Comparison of ENCODE assay signal across 21 mouse cellular contexts in the genomic region with DNA sequence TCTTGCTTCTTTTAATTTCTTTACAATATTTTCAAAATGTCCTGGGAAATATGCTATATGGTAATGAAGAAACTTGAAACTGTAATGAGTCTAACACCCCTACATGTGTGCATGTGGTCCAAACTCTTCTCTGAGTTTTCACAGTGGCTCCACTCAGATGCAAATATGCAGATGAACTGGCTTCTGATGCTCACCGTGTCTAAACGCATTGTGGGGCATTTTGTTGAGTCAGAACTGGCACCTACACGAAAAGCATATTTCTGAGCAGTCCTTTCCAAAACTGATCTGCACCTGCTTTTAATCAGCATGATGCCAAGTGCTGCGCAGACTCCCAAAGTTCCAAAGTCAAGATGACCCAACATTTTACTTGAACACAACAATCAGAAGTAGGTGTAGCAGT. TPM values are rescaled to one million over a fixed set of nuclear protein-coding genes. Genes with fewer than 3 reads are reported as not detected.
A peak's percentile ranks its signal among the peaks of the same experiment; 100 is the strongest.
DNase-seq lines count a peak whose midpoint lies in the region; ATAC-seq and TF ChIP-seq lines count a peak whose summit lies in the region.
"Had no signal": no experiment of that assay in that cellular context is flagged by ENCODE, and none has a peak within 500 bp of the region (broad histone marks: within the 10 kb centered on the region; RNA-seq: fewer than 3 reads in every experiment).

No protein-coding gene starts in this region.

- ATAC-seq in frontal cortex, adult (ENCODE audit: low TSS enrichment), result peak; percentile 47
- ATAC-seq in forebrain, embryonic 13.5 days, result no peak
- ATAC-seq: activated CD4-positive, CD25-positive, alpha-beta regulatory T cell, adult 4 months; CD4-positive, CD25-positive, alpha-beta regulatory T cell, adult 4 months; Patski had no signal

- H3K36me3 ChIP-seq in heart, adult 2 months (ENCODE audit: control insufficient read depth, insufficient read depth, low read length), result no peaks in the 10 kb centered on the region
- no peaks in the 10 kb centered on the region for H3K36me3 ChIP-seq in embryonic facial prominence, embryonic 10.5 days (replicated peaks)
- no peaks in the 10 kb centered on the region for H3K36me3 ChIP-seq in forebrain, embryonic 10.5 days (replicated peaks)
- peaks cover 3% of the 10 kb centered on the region; the same call in 1 of the 2 replicates for H3K36me3 ChIP-seq in forebrain, embryonic 13.5 days (ENCODE audit: poor library complexity, severe bottlenecking)
- H3K36me3 ChIP-seq: G1E had no signal

- no peak for TF ChIP-seq POLR2A in heart, adult 2 months (IDR thresholded peaks at IDR 0.05; ENCODE audit: insufficient read depth, low read depth, low read length)

- no peak for TF ChIP-seq CTCF in heart, adult 2 months (IDR thresholded peaks at IDR 0.05)

- 89% methylated on average over 4 of the region's 4 CpGs for WGBS in heart, adult 2 months
- WGBS in embryonic facial prominence, embryonic 10.5 days, result 89% methylated on average over 4 of the region's 4 CpGs
- WGBS in forebrain, embryonic 10.5 days, result 93% methylated on average over 4 of the region's 4 CpGs
- 90% methylated on average over 4 of the region's 4 CpGs for WGBS in forebrain, embryonic 13.5 days

- no peak for DNase-seq in frontal cortex, postnatal 14 days (ENCODE audit: low spot score in 2 of 2)
- peak; percentile 44 for DNase-seq in heart, adult 11 months
- DNase-seq in heart, adult 2 months, result no peak
- peak; percentile 51 for DNase-seq in brain, adult 2 months (ENCODE audit: low read depth, low spot score)
- peak; percentile 4 for DNase-seq in embryonic facial prominence, embryonic 10.5 days (ENCODE audit: low spot score)
- no peak for DNase-seq in forebrain, embryonic 10.5 days (ENCODE audit: extremely low spot score, low spot score)
- DNase-seq: adrenal gland, adult 2 months; adrenal gland, adult 8-10 months; adrenal gland, postnatal 10 days; adrenal gland, postnatal 14 days; adrenal gland, postnatal 25 days; adrenal gland, postnatal 36 days; B cell, adult 2 months had no signal

- H3K9ac ChIP-seq in heart, adult 2 months (ENCODE audit: low read depth, low read length), result no peak overlapping the region
- no peak overlapping the region for H3K9ac ChIP-seq in forebrain, embryonic 13.5 days

- intact Hi-C loops in heart, adult 2 months (cut with DNase I), result no loop called here

- no peaks in the 10 kb centered on the region for H3K27me3 ChIP-seq in heart, adult 2 months (ENCODE audit: control insufficient read depth, insufficient read depth, low read length)
- H3K27me3 ChIP-seq in embryonic facial prominence, embryonic 10.5 days (replicated peaks; ENCODE audit: low read depth, poor library complexity, severe bottlenecking), result no peaks in the 10 kb centered on the region
- no peaks in the 10 kb centered on the region for H3K27me3 ChIP-seq in forebrain, embryonic 10.5 days (ENCODE audit: poor library complexity, severe bottlenecking)
- no peaks in the 10 kb centered on the region for H3K27me3 ChIP-seq in forebrain, embryonic 13.5 days
- H3K27me3 ChIP-seq: CH12.LX, Patski had no signal

- no peaks in the 10 kb centered on the region for H3K9me3 ChIP-seq in embryonic facial prominence, embryonic 10.5 days
- no peaks in the 10 kb centered on the region for H3K9me3 ChIP-seq in forebrain, embryonic 10.5 days
- H3K9me3 ChIP-seq in forebrain, embryonic 13.5 days (replicated peaks), result no peaks in the 10 kb centered on the region
- H3K9me3 ChIP-seq: G1E had no signal

- H3K27ac ChIP-seq in heart, adult 2 months, result no peak overlapping the region
- H3K27ac ChIP-seq in embryonic facial prominence, embryonic 10.5 days (replicated peaks), result no peak overlapping the region
- no peak overlapping the region for H3K27ac ChIP-seq in forebrain, embryonic 10.5 days
- H3K27ac ChIP-seq in forebrain, embryonic 13.5 days, result no peak overlapping the region

- H3K4me2 ChIP-seq in forebrain, embryonic 13.5 days, result no peak overlapping the region

- H3K79me2 ChIP-seq in heart, adult 2 months (replicated peaks; ENCODE audit: control insufficient read depth, insufficient read depth, low read length), result no peaks in the 10 kb centered on the region

- no peak overlapping the region for H3K4me3 ChIP-seq in heart, adult 2 months
- H3K4me3 ChIP-seq in embryonic facial prominence, embryonic 10.5 days, result no peak overlapping the region
- H3K4me3 ChIP-seq in forebrain, embryonic 10.5 days, result no peak overlapping the region
- no peak overlapping the region for H3K4me3 ChIP-seq in forebrain, embryonic 13.5 days

- no peak for TF ChIP-seq EP300 in heart, adult 2 months (IDR thresholded peaks at IDR 0.05; ENCODE audit: insufficient read depth, low read depth, low read length)

- no peaks in the 10 kb centered on the region for H3K4me1 ChIP-seq in heart, adult 2 months (ENCODE audit: control insufficient read depth, insufficient read depth, low read length)
- H3K4me1 ChIP-seq in embryonic facial prominence, embryonic 10.5 days, result peaks cover 6% of the 10 kb centered on the region; the same call in 1 of the 2 replicates
- peaks cover 4% of the 10 kb centered on the region; the same call in 1 of the 2 replicates for H3K4me1 ChIP-seq in forebrain, embryonic 10.5 days
- H3K4me1 ChIP-seq in forebrain, embryonic 13.5 days, result no peaks in the 10 kb centered on the region

RNA-seq across cellular contexts. Expression of a gene that starts 54.1 kb away (rescaled TPM):
- under 1 TPM; 0.30 to 0.37 TPM for total RNA-seq in heart, adult 2 months (2021)
- 0.16 and 0.56 TPM in 2 replicates for polyA plus RNA-seq in heart, adult 2 months (2012; rRNA removed)
- 1.7 and 3.0 TPM in 2 replicates for polyA plus RNA-seq in embryonic facial prominence, embryonic 10.5 days (2016; fragmentation: Nextera tagmentation; extraction: Ambion mirVana)
- polyA plus RNA-seq in forebrain, embryonic 10.5 days (2016; fragmentation: Nextera tagmentation; extraction: Ambion mirVana), result 1.4 and 1.8 TPM in 2 replicates
- polyA plus RNA-seq in forebrain, embryonic 13.5 days (2015; fragmentation: Nextera tagmentation; extraction: Ambion mirVana), result 0.62 and 0.73 TPM in 2 replicates
- total RNA-seq: CH12.LX, MEL had no signal
- polyA plus RNA-seq: activated CD4-positive, CD25-positive, alpha-beta regulatory T cell, adult 4 months; CD4-positive, CD25-positive, alpha-beta regulatory T cell, adult 4 months; G1E had no signal

Comparison
In these comparisons a context has a peak if more than half of its experiments do, and no peak if none do; other contexts are left out.
1. DNase-seq: peak in heart, adult 11 months (single experiment), brain, adult 2 months (single experiment) and embryonic facial prominence, embryonic 10.5 days (single experiment); none in frontal cortex, postnatal 14 days (0 of 2), heart, adult 2 months (0 of 2) and forebrain, embryonic 10.5 days (single experiment).